Mouse (Mus musculus): Measurements from ENCODE around the gene Tnik. TPM values are rescaled to one million over a fixed set of nuclear protein-coding genes. Genes with fewer than 3 reads are reported as not detected.

Tnik gene
- polyA plus RNA-seq, 1 experiment from 2014 or later: 55.7 TPM

- Histone ChIP-seq H3K36me3 (ENCODE audit: control insufficient read depth, insufficient read depth, low read length) (no peaks in the 10 kb centered on the region), H3K4me3 (ENCODE audit: low read depth, low read length) (no peak overlapping the region), H3K9me3 (replicated peaks; ENCODE audit: control insufficient read depth, low read length) (no peaks in the 10 kb centered on the region), H3K4me2 (ENCODE audit: low read length) (no peak overlapping the region), H3K4me1 (ENCODE audit: control insufficient read depth, insufficient read depth, low read length) (no peaks in the 10 kb centered on the region), H3K9ac (ENCODE audit: low read length) (no peak overlapping the region), H3K27ac (ENCODE audit: low read depth, low read length) (no peak overlapping the region), H3K27me3 (replicated peaks; ENCODE audit: control insufficient read depth, insufficient read depth, low read length) (no peaks in the 10 kb centered on the region)
- WGBS: 77% methylated on average over 15 of the region's 15 CpGs
- peak; percentile 32; the same call in 1 of the 2 replicates for ATAC-seq
- peak; percentile 31 for DNase-seq (ENCODE audit: low spot score)
These were observed 268.4 kb downstream of the Tnik start for GRCm38 (mm10) chr3:28531294-28531956.

GRCm38 (mm10) chr3:28532666-28533065 lies 269.7 kb downstream of the Tnik start:
- Histone ChIP-seq H3K4me1 (ENCODE audit: control insufficient read depth, insufficient read depth, low read length) (no peaks in the 10 kb centered on the region), H3K9me3 (replicated peaks; ENCODE audit: control insufficient read depth, low read length) (no peaks in the 10 kb centered on the region), H3K27ac (ENCODE audit: low read depth, low read length) (no peak overlapping the region), H3K9ac (ENCODE audit: low read length) (no peak overlapping the region), H3K36me3 (ENCODE audit: control insufficient read depth, insufficient read depth, low read length) (no peaks in the 10 kb centered on the region), H3K4me2 (ENCODE audit: low read length) (no peak overlapping the region), H3K27me3 (replicated peaks; ENCODE audit: control insufficient read depth, insufficient read depth, low read length) (no peaks in the 10 kb centered on the region), H3K4me3 (ENCODE audit: low read depth, low read length) (no peak overlapping the region)
- ATAC-seq (no peak; the same call in 1 of the 2 replicates), DNase-seq (ENCODE audit: low spot score) (peak; percentile 38)
- WGBS: 89% methylated on average over 7 of the region's 7 CpGs

- Histone ChIP-seq H3K27ac (ENCODE audit: low read depth, low read length) (no peak overlapping the region), H3K4me3 (ENCODE audit: low read depth, low read length) (no peak overlapping the region), H3K9me3 (replicated peaks; ENCODE audit: control insufficient read depth, low read length) (no peaks in the 10 kb centered on the region), H3K27me3 (replicated peaks; ENCODE audit: control insufficient read depth, insufficient read depth, low read length) (no peaks in the 10 kb centered on the region), H3K9ac (ENCODE audit: low read length) (no peak overlapping the region), H3K4me1 (ENCODE audit: control insufficient read depth, insufficient read depth, low read length) (peaks cover 7% of the 10 kb centered on the region), H3K4me2 (ENCODE audit: low read length) (no peak overlapping the region), H3K36me3 (ENCODE audit: control insufficient read depth, insufficient read depth, low read length) (no peaks in the 10 kb centered on the region)
- ATAC-seq (no peak), DNase-seq (ENCODE audit: low spot score) (no peak)
- 88% methylated on average over 5 of the region's 5 CpGs for WGBS
These were observed 277.1 kb downstream of the Tnik start for GRCm38 (mm10) chr3:28540121-28540520.

GRCm38 (mm10) chr3:28542941-28543340 lies 279.9 kb downstream of the Tnik start:
- Histone ChIP-seq H3K4me3 (ENCODE audit: low read depth, low read length) (no peak overlapping the region), H3K4me1 (ENCODE audit: control insufficient read depth, insufficient read depth, low read length) (peaks cover 7% of the 10 kb centered on the region), H3K9me3 (replicated peaks; ENCODE audit: control insufficient read depth, low read length) (no peaks in the 10 kb centered on the region), H3K27ac (ENCODE audit: low read depth, low read length) (peak overlapping the region; percentile 15; the same call in 1 of the 2 replicates), H3K4me2 (ENCODE audit: low read length) (no peak overlapping the region), H3K36me3 (ENCODE audit: control insufficient read depth, insufficient read depth, low read length) (no peaks in the 10 kb centered on the region), H3K9ac (ENCODE audit: low read length) (no peak overlapping the region), H3K27me3 (replicated peaks; ENCODE audit: control insufficient read depth, insufficient read depth, low read length) (no peaks in the 10 kb centered on the region)
- ATAC-seq (no peak), DNase-seq (ENCODE audit: low spot score) (no peak)
- 88% methylated on average over 3 of the region's 3 CpGs for WGBS

GRCm38 (mm10) chr3:28543380-28543984 lies 280.5 kb downstream of the Tnik start:
- DNase-seq (ENCODE audit: low spot score): peak; percentile 41
- peaks cover 7% of the 10 kb centered on the region for H3K4me1 ChIP-seq (ENCODE audit: control insufficient read depth, insufficient read depth, low read length)
- H3K9ac ChIP-seq (ENCODE audit: low read length): no peak overlapping the region
- no peaks in the 10 kb centered on the region for H3K36me3 ChIP-seq (ENCODE audit: control insufficient read depth, insufficient read depth, low read length)
- H3K4me3 ChIP-seq (ENCODE audit: low read depth, low read length): no peak overlapping the region
- no peak overlapping the region for H3K4me2 ChIP-seq (ENCODE audit: low read length)
- 75% methylated on average over 10 of the region's 10 CpGs for WGBS
- H3K27me3 ChIP-seq (replicated peaks; ENCODE audit: control insufficient read depth, insufficient read depth, low read length): no peaks in the 10 kb centered on the region
- ATAC-seq: peak; percentile 42; the same call in 1 of the 2 replicates
- H3K9me3 ChIP-seq (replicated peaks; ENCODE audit: control insufficient read depth, low read length): no peaks in the 10 kb centered on the region
- peak overlapping the region; percentile 15; the same call in 1 of the 2 replicates for H3K27ac ChIP-seq (ENCODE audit: low read depth, low read length)

GRCm38 (mm10) chr3:28544345-28544869 lies 281.4 kb downstream of the Tnik start:
- Histone ChIP-seq H3K9me3 (replicated peaks; ENCODE audit: control insufficient read depth, low read length) (no peaks in the 10 kb centered on the region), H3K9ac (ENCODE audit: low read length) (no peak overlapping the region), H3K4me3 (ENCODE audit: low read depth, low read length) (no peak overlapping the region), H3K36me3 (ENCODE audit: control insufficient read depth, insufficient read depth, low read length) (no peaks in the 10 kb centered on the region), H3K27me3 (replicated peaks; ENCODE audit: control insufficient read depth, insufficient read depth, low read length) (no peaks in the 10 kb centered on the region), H3K27ac (ENCODE audit: low read depth, low read length) (peak overlapping the region; percentile 48), H3K4me2 (ENCODE audit: low read length) (no peak overlapping the region), H3K4me1 (ENCODE audit: control insufficient read depth, insufficient read depth, low read length) (peaks cover 7% of the 10 kb centered on the region)
- 22% methylated on average over 11 of the region's 11 CpGs for WGBS
- peak; percentile 80 for DNase-seq (ENCODE audit: low spot score)
- peak; percentile 74 for ATAC-seq

- ATAC-seq (no peak), DNase-seq (ENCODE audit: low spot score) (no peak)
- Histone ChIP-seq H3K27me3 (replicated peaks; ENCODE audit: control insufficient read depth, insufficient read depth, low read length) (no peaks in the 10 kb centered on the region), H3K27ac (ENCODE audit: low read depth, low read length) (no peak overlapping the region), H3K4me2 (ENCODE audit: low read length) (no peak overlapping the region), H3K4me3 (ENCODE audit: low read depth, low read length) (no peak overlapping the region), H3K4me1 (ENCODE audit: control insufficient read depth, insufficient read depth, low read length) (peaks cover 23% of the 10 kb centered on the region), H3K36me3 (ENCODE audit: control insufficient read depth, insufficient read depth, low read length) (no peaks in the 10 kb centered on the region), H3K9me3 (replicated peaks; ENCODE audit: control insufficient read depth, low read length) (no peaks in the 10 kb centered on the region), H3K9ac (ENCODE audit: low read length) (no peak overlapping the region)
- 75% methylated on average over 10 of the region's 10 CpGs for WGBS
These were observed 285.1 kb downstream of the Tnik start for GRCm38 (mm10) chr3:28547965-28548730.

- no peaks in the 10 kb centered on the region for H3K36me3 ChIP-seq (ENCODE audit: control insufficient read depth, insufficient read depth, low read length)
- H3K9me3 ChIP-seq (replicated peaks; ENCODE audit: control insufficient read depth, low read length): no peaks in the 10 kb centered on the region
- no peak for DNase-seq (ENCODE audit: low spot score)
- H3K4me1 ChIP-seq (ENCODE audit: control insufficient read depth, insufficient read depth, low read length): peaks cover 18% of the 10 kb centered on the region
- no peak overlapping the region for H3K4me3 ChIP-seq (ENCODE audit: low read depth, low read length)
- ATAC-seq: no peak
- H3K4me2 ChIP-seq (ENCODE audit: low read length): no peak overlapping the region
- H3K27ac ChIP-seq (ENCODE audit: low read depth, low read length): peak overlapping the region; percentile 5; the same call in 1 of the 2 replicates
- no peaks in the 10 kb centered on the region for H3K27me3 ChIP-seq (replicated peaks; ENCODE audit: control insufficient read depth, insufficient read depth, low read length)
- H3K9ac ChIP-seq (ENCODE audit: low read length): no peak overlapping the region
- 65% methylated on average over 6 of the region's 6 CpGs for WGBS
These were observed 286.4 kb downstream of the Tnik start for GRCm38 (mm10) chr3:28549391-28549790.
